Mouse (Mus musculus) kidney, embryonic 15.5 days (tissue): ENCODE results near the gene Thbs3. TPM values are rescaled to one million over a fixed set of nuclear protein-coding genes. Genes with fewer than 3 reads are reported as not detected.

Experiments
- ATAC-seq: fragments of 200-750 bp; cut with Nextera tagmentation; replicated peaks from 2 replicates; pipeline ENCODE4 v1.8.0; 2017; ENCODE audit warnings: moderate TSS enrichment; ENCODE audit not compliant: low FRiP score
- H3K27ac ChIP-seq: fragments of 300-500 bp; sonication (generic); 2 replicates; pipeline ENCODE4 v1.5.1; 2015; ENCODE audit warnings: mild to moderate bottlenecking, inconsistent platforms
- H3K27me3 ChIP-seq: fragments of 300-500 bp; sonication (generic); 2 replicates; pipeline ENCODE4 v1.6.1; 2015; ENCODE audit warnings: inconsistent platforms
- H3K36me3 ChIP-seq: fragments of 300-500 bp; sonication (generic); 2 replicates; pipeline ENCODE4 v1.6.1; 2015; ENCODE audit warnings: inconsistent platforms
- H3K4me1 ChIP-seq: fragments of 300-500 bp; sonication (generic); 2 replicates; pipeline ENCODE4 v1.6.1; 2015; ENCODE audit warnings: inconsistent platforms
- H3K4me2 ChIP-seq: fragments of 300-500 bp; sonication (generic); 2 replicates; pipeline ENCODE4 v1.6.1; 2015; ENCODE audit warnings: moderate library complexity, mild to moderate bottlenecking, inconsistent platforms
- H3K4me3 ChIP-seq: fragments of 300-500 bp; sonication (generic); replicated peaks from 2 replicates; pipeline ENCODE4 v1.5.1; 2015; ENCODE audit warnings: mild to moderate bottlenecking, inconsistent platforms
- H3K9ac ChIP-seq: fragments of 300-500 bp; sonication (generic); 2 replicates; pipeline ENCODE4 v1.6.1; 2015; ENCODE audit warnings: mild to moderate bottlenecking, inconsistent platforms
- H3K9me3 ChIP-seq: fragments of 300-500 bp; sonication (generic); replicated peaks from 2 replicates; pipeline ENCODE4 v1.6.1; 2016; ENCODE audit warnings: inconsistent platforms
- WGBS: fragments of 180-500 bp; shearing (Covaris S2); methylation state at CpG from one replicate; pipeline ENCODE4 v1.1.7; 2015; ENCODE audit warnings: mixed read lengths; 5-methylcytosine and 5-hydroxymethylcytosine counted together
- polyA plus RNA-seq: library from polyadenylated mRNA; unstranded; fragments of >200 nt; fragmentation: Nextera tagmentation; extraction: Ambion mirVana; gene quantifications from 2 replicates; pipeline ENCODE4 v1.2.1, GENCODE M21; 2015

Gene Thbs3
- polyA plus RNA-seq, 1 experiment from 2014 or later = 20.5 TPM

- H3K9me3 ChIP-seq = no peaks in the 10 kb centered on the region
- 69% methylated on average over 1 of the region's 1 CpGs for WGBS
- H3K4me1 ChIP-seq = peaks cover 30% of the 10 kb centered on the region
- no peaks in the 10 kb centered on the region for H3K27me3 ChIP-seq
- H3K9ac ChIP-seq = no peak overlapping the region
- ATAC-seq = no peak
- H3K27ac ChIP-seq = no peak overlapping the region
- H3K4me3 ChIP-seq = no peak overlapping the region
- H3K4me2 ChIP-seq = no peak overlapping the region
- peaks cover 4% of the 10 kb centered on the region; the same call in 1 of the 2 replicates for H3K36me3 ChIP-seq
Observed at GRCm38 (mm10) chr3:89218271-89218670, 3.3 kb downstream of the Thbs3 start.

- Histone ChIP-seq H3K36me3 (peaks cover 13% of the 10 kb centered on the region; the same call in 1 of the 2 replicates), H3K4me1 (peaks cover 26% of the 10 kb centered on the region), H3K27ac (no peak overlapping the region), H3K9me3 (no peaks in the 10 kb centered on the region), H3K4me2 (no peak overlapping the region), H3K4me3 (no peak overlapping the region), H3K27me3 (no peaks in the 10 kb centered on the region), H3K9ac (0 out of 2 replicates have a peak overlapping the region, but pooled peaks have one; percentile 23)
- WGBS = 26% methylated on average over 8 of the region's 8 CpGs
- no peak for ATAC-seq
Observed at GRCm38 (mm10) chr3:89219546-89219945, 4.6 kb downstream of the Thbs3 start.

- Histone ChIP-seq H3K4me1 (peaks cover 21% of the 10 kb centered on the region), H3K27ac (no peak overlapping the region), H3K27me3 (peaks cover 7% of the 10 kb centered on the region), H3K4me2 (no peak overlapping the region), H3K36me3 (peaks cover 13% of the 10 kb centered on the region; the same call in 1 of the 2 replicates), H3K9me3 (no peaks in the 10 kb centered on the region), H3K9ac (no peak overlapping the region), H3K4me3 (no peak overlapping the region)
- no peak for ATAC-seq
- WGBS = 73% methylated on average over 5 of the region's 5 CpGs
Observed at GRCm38 (mm10) chr3:89221167-89221566, 6.2 kb downstream of the Thbs3 start.

- Histone ChIP-seq H3K27me3 (peaks cover 11% of the 10 kb centered on the region), H3K4me2 (no peak overlapping the region), H3K4me3 (no peak overlapping the region), H3K9me3 (no peaks in the 10 kb centered on the region), H3K4me1 (peaks cover 41% of the 10 kb centered on the region), H3K27ac (no peak overlapping the region), H3K9ac (no peak overlapping the region), H3K36me3 (peaks cover 13% of the 10 kb centered on the region; the same call in 1 of the 2 replicates)
- no peak for ATAC-seq
- 84% methylated on average over 11 of the region's 11 CpGs for WGBS
Observed at GRCm38 (mm10) chr3:89224796-89225195, 9.8 kb downstream of the Thbs3 start.

- Histone ChIP-seq H3K9ac (no peak overlapping the region), H3K36me3 (peaks cover 13% of the 10 kb centered on the region; the same call in 1 of the 2 replicates), H3K4me3 (no peak overlapping the region), H3K4me2 (no peak overlapping the region; the same call in 1 of the 2 replicates), H3K4me1 (peaks cover 43% of the 10 kb centered on the region), H3K27ac (no peak overlapping the region), H3K9me3 (no peaks in the 10 kb centered on the region), H3K27me3 (peaks cover 11% of the 10 kb centered on the region)
- ATAC-seq = no peak
- WGBS = 66% methylated on average over 12 of the region's 12 CpGs
Observed at GRCm38 (mm10) chr3:89225321-89225815, 10.4 kb downstream of the Thbs3 start.

GRCm38 (mm10) chr3:89225918-89226317, 10.9 kb downstream of the Thbs3 start:
- Histone ChIP-seq H3K9me3 (no peaks in the 10 kb centered on the region), H3K36me3 (peaks cover 13% of the 10 kb centered on the region; the same call in 1 of the 2 replicates), H3K9ac (no peak overlapping the region), H3K4me3 (no peak overlapping the region), H3K27ac (no peak overlapping the region), H3K4me2 (peak overlapping the region; percentile 80), H3K4me1 (peaks cover 43% of the 10 kb centered on the region), H3K27me3 (peaks cover 13% of the 10 kb centered on the region)
- ATAC-seq = no peak
- 52% methylated on average over 4 of the region's 4 CpGs for WGBS

GRCm38 (mm10) chr3:89226361-89226760, 11.4 kb downstream of the Thbs3 start:
- Histone ChIP-seq H3K36me3 (peaks cover 12% of the 10 kb centered on the region; the same call in 1 of the 2 replicates), H3K9ac (0 out of 2 replicates have a peak overlapping the region, but pooled peaks have one; percentile 39), H3K27me3 (peaks cover 13% of the 10 kb centered on the region), H3K4me3 (peak overlapping the region; percentile 45), H3K4me1 (peaks cover 43% of the 10 kb centered on the region), H3K9me3 (no peaks in the 10 kb centered on the region), H3K4me2 (peak overlapping the region; percentile 80), H3K27ac (no peak overlapping the region)
- ATAC-seq = no peak
- WGBS = 34% methylated on average over 11 of the region's 11 CpGs

GRCm38 (mm10) chr3:89226900-89227299, 11.9 kb downstream of the Thbs3 start, which contains the start of gene Mtx1:
Gene Mtx1, minus strand, starts transcription at chr3:89227088.
- Histone ChIP-seq H3K9me3 (no peaks in the 10 kb centered on the region), H3K27ac (peak within 1 kb of the TSS; percentile 77; the same call in 1 of the 2 replicates), H3K36me3 (peaks cover 9% of the 10 kb centered on the region; the same call in 1 of the 2 replicates), H3K4me3 (peak within 1 kb of the TSS; percentile 45), H3K4me2 (peak within 1 kb of the TSS; percentile 80), H3K27me3 (peaks cover 13% of the 10 kb centered on the region), H3K9ac (peak within 1 kb of the TSS; percentile 39; the same call in 1 of the 2 replicates), H3K4me1 (peaks cover 47% of the 10 kb centered on the region)
- 3% methylated on average over 21 of the region's 21 CpGs for WGBS
- peak; percentile 7; the same call in 1 of the 2 replicates for ATAC-seq

- Histone ChIP-seq H3K27me3 (peaks cover 13% of the 10 kb centered on the region), H3K27ac (peak overlapping the region; percentile 77; the same call in 1 of the 2 replicates), H3K9ac (peak overlapping the region; percentile 39; the same call in 1 of the 2 replicates), H3K4me3 (peak overlapping the region; percentile 45), H3K4me2 (peak overlapping the region; percentile 80), H3K9me3 (no peaks in the 10 kb centered on the region), H3K4me1 (peaks cover 52% of the 10 kb centered on the region), H3K36me3 (peaks cover 9% of the 10 kb centered on the region; the same call in 1 of the 2 replicates)
- 3% methylated on average over 41 of the region's 41 CpGs for WGBS
- peak; percentile 80 for ATAC-seq
Observed at GRCm38 (mm10) chr3:89227307-89228179, 12.6 kb downstream of the Thbs3 start.

- under 1% methylated on average over 20 of the region's 20 CpGs for WGBS
- H3K4me1 ChIP-seq = peaks cover 57% of the 10 kb centered on the region
- peak overlapping the region; percentile 45 for H3K4me3 ChIP-seq
- ATAC-seq = peak; percentile 53
- no peaks in the 10 kb centered on the region for H3K9me3 ChIP-seq
- 0 out of 2 replicates have a peak overlapping the region, but pooled peaks have one; percentile 36 for H3K9ac ChIP-seq
- peaks cover 9% of the 10 kb centered on the region; the same call in 1 of the 2 replicates for H3K36me3 ChIP-seq
- peak overlapping the region; percentile 77 for H3K27ac ChIP-seq
- peaks cover 13% of the 10 kb centered on the region for H3K27me3 ChIP-seq
- H3K4me2 ChIP-seq = peak overlapping the region; percentile 80
Observed at GRCm38 (mm10) chr3:89228180-89228549, 13.2 kb downstream of the Thbs3 start.

- peak within 1 kb of the TSS; percentile 45 for H3K4me3 ChIP-seq
- peaks cover 5% of the 10 kb centered on the region; the same call in 1 of the 2 replicates for H3K36me3 ChIP-seq
- H3K4me2 ChIP-seq = peak within 1 kb of the TSS; percentile 80
- 0 out of 2 replicates have a peak within 1 kb of the TSS, but pooled peaks have one; percentile 36 for H3K9ac ChIP-seq
- ATAC-seq = 0 out of 2 replicates have a peak, but pooled peaks have one; percentile 10
- H3K27ac ChIP-seq = peak within 1 kb of the TSS; percentile 77
- H3K9me3 ChIP-seq = no peaks in the 10 kb centered on the region
- peaks cover 64% of the 10 kb centered on the region for H3K4me1 ChIP-seq
- H3K27me3 ChIP-seq = peaks cover 13% of the 10 kb centered on the region
- WGBS = 26% methylated on average over 10 of the region's 10 CpGs
Observed at GRCm38 (mm10) chr3:89228836-89229235, 13.9 kb downstream of the Thbs3 start, which contains the start of gene Muc1. Gene Muc1, plus strand, starts transcription at chr3:89229057.
